Mouse (Mus musculus) ES-E14 (cell line): Measurements from ENCODE around the gene Gnl1.

Source experiments
- HCFC1 ChIP-seq: IDR thresholded peaks from 2 replicates; pipeline ENCODE4 v1.6.1; 2012; ENCODE audit warnings: low read length, inconsistent platforms, borderline replicate concordance; ENCODE audit not compliant: insufficient read depth
- ZNF384 ChIP-seq: IDR thresholded peaks from 2 replicates; pipeline ENCODE4 v1.6.1; 2012; ENCODE audit warnings: low read depth, low read length, inconsistent platforms

DNA sequence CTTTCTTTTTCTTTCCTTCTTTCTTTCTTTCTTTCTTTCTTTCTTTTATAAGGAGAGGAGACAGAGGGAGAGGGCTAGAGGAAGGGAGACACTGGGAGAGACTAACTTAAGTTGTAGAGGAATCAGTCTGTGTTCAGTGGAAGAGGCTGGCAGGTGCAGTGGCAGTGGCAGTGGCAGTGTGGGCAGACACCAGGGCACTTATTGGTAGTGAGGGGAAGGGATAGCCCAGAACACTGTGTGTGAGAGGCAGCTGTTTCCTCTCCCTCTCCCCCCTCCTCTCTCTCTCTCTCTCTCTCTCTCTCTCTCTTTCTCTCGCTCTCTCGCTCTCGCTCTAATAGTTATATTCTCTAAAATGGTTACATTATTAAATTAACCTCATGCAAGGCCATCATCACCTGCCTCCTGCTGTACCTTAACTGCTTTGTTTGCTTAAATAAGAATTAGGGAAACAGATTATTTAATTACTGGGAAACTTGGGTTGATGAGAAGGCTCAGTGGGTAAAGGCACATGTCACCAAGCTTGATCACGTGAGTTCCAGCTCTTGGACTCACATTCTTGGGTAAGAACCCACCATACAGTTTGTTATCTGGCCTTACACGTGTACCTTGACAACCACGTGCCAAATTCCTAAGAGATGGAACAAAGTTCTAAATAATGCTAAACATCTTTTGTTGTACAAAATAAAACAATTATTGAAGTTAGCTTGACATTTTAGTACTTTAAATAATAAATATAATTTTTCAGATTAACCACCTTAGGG is 19.1 kb downstream of the Gnl1 start:
- TF ChIP-seq HCFC1 = no peak
- no peak for TF ChIP-seq ZNF384
